Mouse (Mus musculus) megakaryocyte, embryonic 14.5 days (primary cell): ENCODE measurements at regions not wholly inside any gene's neighbourhood (a gene's known extent, or its start where the extent isn't known, plus 50 kb on each side); places are given as distances from the start of the nearest gene placed in this dataset.

Experiments used
- FLI1 ChIP-seq: IDR thresholded peaks from 2 replicates; pipeline ENCODE4 v1.6.1; 2012; ENCODE audit warnings: low read length, inconsistent platforms, mixed read lengths
- GATA1 ChIP-seq: IDR thresholded peaks from 3 replicates; pipeline ENCODE4 v1.6.1; 2012; ENCODE audit warnings: mixed read lengths, low read length, inconsistent platforms, borderline replicate concordance

DNA sequence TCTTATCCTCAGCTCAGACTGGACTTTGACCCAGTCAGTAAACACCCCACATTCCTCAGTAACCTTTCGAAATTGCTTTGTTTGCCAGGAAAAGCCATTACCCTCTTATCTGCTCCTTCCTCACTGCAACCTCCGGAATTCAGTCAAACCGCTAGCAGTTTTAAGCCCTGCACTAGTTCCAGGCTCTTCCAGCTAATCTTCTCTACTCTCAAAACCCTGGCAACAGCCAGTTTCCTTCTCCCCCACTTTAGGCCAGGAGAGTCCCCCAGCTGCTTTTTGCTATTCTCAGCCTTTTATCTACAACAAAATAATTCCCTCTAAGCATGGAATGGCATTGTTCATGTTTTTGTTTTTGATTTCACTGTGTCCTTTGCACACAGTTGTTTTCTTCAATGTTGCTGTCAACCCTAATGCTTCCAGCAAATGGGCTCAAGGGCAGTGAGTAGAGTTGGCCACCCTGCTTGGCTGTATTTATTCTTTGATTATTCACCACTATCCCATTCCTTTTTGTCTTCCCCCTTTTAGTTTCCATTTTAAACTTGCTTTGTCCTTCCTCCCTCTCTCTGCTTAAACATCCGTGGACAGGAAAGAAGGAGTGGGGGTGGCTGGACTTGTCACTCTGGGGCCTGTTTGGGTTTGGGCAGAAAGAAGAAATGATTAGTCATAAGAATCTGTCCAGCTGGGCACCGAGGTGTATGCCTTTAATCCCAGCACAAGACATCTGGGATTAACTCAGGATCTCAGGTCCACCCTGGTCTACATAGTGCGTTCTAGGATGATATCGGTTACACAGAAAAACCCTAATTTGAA is 73.5 kb upstream of the Zcchc13 start:
- TF ChIP-seq GATA1 (no peak), FLI1 (no peak)
